Mouse (Mus musculus) testis, adult 2 months (tissue): ENCODE results near the gene Abhd18.

Experiments
- CTCF ChIP-seq: fragments of 200-500 bp; IDR thresholded peaks from 2 replicates; pipeline ENCODE4 v1.5.1; 2012; ENCODE audit warnings: low read depth, mild to moderate bottlenecking, inconsistent platforms, low read length, moderate library complexity; ENCODE audit not compliant: control insufficient read depth, insufficient read depth, insufficient replicate concordance
- POLR2A ChIP-seq: fragments of 200-500 bp; IDR thresholded peaks from 2 replicates; pipeline ENCODE4 v1.6.1; 2012; ENCODE audit warnings: low read depth, mild to moderate bottlenecking, inconsistent platforms, low read length, moderate library complexity; ENCODE audit not compliant: control insufficient read depth

GRCm38 (mm10) chr3:40949170-40949902 lies 102.6 kb downstream of the Abhd18 start, which contains the start of gene Larp1b:
- TF ChIP-seq POLR2A (peak; percentile 94), CTCF (no peak)
